Mouse (Mus musculus) midbrain, embryonic 16.5 days (tissue): ENCODE data around the gene Mrpl34. TPM values are rescaled to one million over a fixed set of nuclear protein-coding genes. Genes with fewer than 3 reads are reported as not detected.

Experiments used
- ATAC-seq: fragments of 200-750 bp; cut with Nextera tagmentation; 2 replicates; pipeline ENCODE4 v1.8.0; 2017; ENCODE audit warnings: moderate TSS enrichment
- H3K27ac ChIP-seq: fragments of 300-500 bp; sonication (generic); 2 replicates; pipeline ENCODE4 v1.5.1; 2014; ENCODE audit warnings: mild to moderate bottlenecking, low read length, mixed read lengths
- H3K27me3 ChIP-seq: fragments of 300-500 bp; sonication (generic); 2 replicates; pipeline ENCODE4 v1.6.1; 2014; ENCODE audit warnings: low read depth, low read length, mixed read lengths; ENCODE audit not compliant: control insufficient read depth, insufficient read depth
- H3K36me3 ChIP-seq: fragments of 300-500 bp; sonication (generic); 2 replicates; pipeline ENCODE4 v1.6.1; 2014; ENCODE audit warnings: mild to moderate bottlenecking, low read length, moderate library complexity, mixed read lengths; ENCODE audit not compliant: control insufficient read depth, insufficient read depth
- H3K4me1 ChIP-seq: fragments of 300-500 bp; sonication (generic); 2 replicates; pipeline ENCODE4 v1.6.1; 2014; ENCODE audit warnings: mild to moderate bottlenecking, low read length, mixed read lengths; ENCODE audit not compliant: control insufficient read depth, insufficient read depth
- H3K4me2 ChIP-seq: fragments of 300-500 bp; sonication (generic); 2 replicates; pipeline ENCODE4 v1.6.1; 2014; ENCODE audit warnings: mild to moderate bottlenecking, low read length, mixed read lengths
- H3K4me3 ChIP-seq: fragments of 300-500 bp; sonication (generic); 2 replicates; pipeline ENCODE4 v1.5.1; 2014; ENCODE audit warnings: low read depth, mild to moderate bottlenecking, low read length, moderate library complexity, mixed read lengths
- H3K9ac ChIP-seq: fragments of 300-500 bp; sonication (generic); 2 replicates; pipeline ENCODE4 v1.6.1; 2014; ENCODE audit warnings: low read depth, low read length, mixed read lengths
- H3K9me3 ChIP-seq: fragments of 300-500 bp; sonication (generic); replicated peaks from 2 replicates; pipeline ENCODE4 v1.6.1; 2014; ENCODE audit warnings: mild to moderate bottlenecking, low read length, mixed read lengths; ENCODE audit not compliant: control insufficient read depth, poor library complexity, severe bottlenecking
- WGBS: fragments of 180-500 bp; shearing (Covaris S2); extraction: QIAGEN DNeasy Blood & Tissue Kit; methylation state at CpG from one replicate; pipeline ENCODE4 v1.1.7; 2014; 5-methylcytosine and 5-hydroxymethylcytosine counted together
- polyA plus RNA-seq: library from polyadenylated mRNA; unstranded; fragments of >200 nt; fragmentation: Nextera tagmentation; extraction: Ambion mirVana; gene quantifications from 2 replicates; pipeline ENCODE4 v1.2.1, GENCODE M21; 2015

Mrpl34 gene
- polyA plus RNA-seq, 1 experiment from 2014 or later: 182 TPM

GRCm38 (mm10) chr8:71465733-71466132, 974 bp downstream of the Mrpl34 start:
- no peak overlapping the region; the same call in 1 of the 2 replicates for H3K9ac ChIP-seq
- WGBS: 82% methylated on average over 8 of the region's 8 CpGs

DNA sequence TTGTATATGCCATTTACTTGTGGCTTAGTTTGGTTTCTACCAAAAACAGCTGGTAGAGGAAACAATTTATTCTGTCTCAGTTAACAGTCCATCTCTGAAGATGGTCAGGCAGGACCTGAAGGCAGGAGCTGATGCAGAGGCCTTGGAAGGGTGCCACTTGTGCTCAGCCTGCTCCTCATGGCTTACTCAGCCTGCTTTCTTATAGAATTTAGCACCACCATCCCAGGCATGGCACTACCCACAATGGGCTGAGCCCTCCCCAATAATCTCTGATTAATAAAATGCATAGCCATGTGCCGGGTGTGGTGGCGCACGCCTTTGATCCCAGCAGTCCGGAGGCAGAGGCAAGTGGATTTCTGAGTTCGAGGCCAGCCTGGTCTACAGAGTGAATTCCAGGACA, 1.4 kb downstream of the Mrpl34 start:
- no peak overlapping the region for H3K4me2 ChIP-seq
- H3K36me3 ChIP-seq: peaks cover 2% of the 10 kb centered on the region
- H3K27me3 ChIP-seq: no peaks in the 10 kb centered on the region
- no peak overlapping the region for H3K9ac ChIP-seq
- ATAC-seq: no peak
- WGBS: 96% methylated on average over 5 of the region's 5 CpGs
- H3K4me1 ChIP-seq: peaks cover 42% of the 10 kb centered on the region
- no peak overlapping the region for H3K27ac ChIP-seq
- H3K4me3 ChIP-seq: no peak overlapping the region
- H3K9me3 ChIP-seq: no peaks in the 10 kb centered on the region

More at GRCm38 (mm10) chr8:71465733-71466132, 974 bp downstream of the Mrpl34 start:
- Histone ChIP-seq H3K4me2 (peak overlapping the region; percentile 95), H3K4me3 (peak overlapping the region; percentile 89; the same call in 1 of the 2 replicates), H3K9me3 (no peaks in the 10 kb centered on the region), H3K36me3 (peaks cover 7% of the 10 kb centered on the region), H3K4me1 (peaks cover 45% of the 10 kb centered on the region), H3K27me3 (no peaks in the 10 kb centered on the region), H3K27ac (no peak overlapping the region)
- ATAC-seq: no peak

DNA sequence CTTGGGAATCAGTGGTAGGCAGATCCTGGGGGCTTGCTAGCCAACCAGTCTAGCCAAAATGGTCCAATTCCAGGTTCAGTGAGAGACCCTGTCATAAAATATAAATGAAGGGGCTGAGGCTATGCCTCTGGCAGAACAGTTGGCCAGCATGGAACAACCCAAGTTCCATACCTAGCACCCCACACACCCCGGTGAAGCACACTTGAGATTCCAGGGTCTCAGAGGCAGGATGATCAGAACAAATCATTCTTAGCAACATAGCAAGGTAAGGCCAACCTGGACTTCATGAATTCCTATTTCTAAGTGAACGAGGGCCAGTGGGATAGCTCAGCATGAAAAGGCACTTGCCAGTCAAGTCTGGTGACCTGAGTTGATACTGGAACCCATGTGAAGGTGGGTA, 2.4 kb downstream of the Mrpl34 start:
- 82% methylated on average over 2 of the region's 2 CpGs for WGBS
- Histone ChIP-seq H3K9me3 (no peaks in the 10 kb centered on the region), H3K9ac (no peak overlapping the region), H3K36me3 (peaks cover 7% of the 10 kb centered on the region), H3K27ac (no peak overlapping the region), H3K27me3 (no peaks in the 10 kb centered on the region), H3K4me1 (peaks cover 35% of the 10 kb centered on the region), H3K4me2 (no peak overlapping the region), H3K4me3 (no peak overlapping the region)
- no peak for ATAC-seq

- Histone ChIP-seq H3K27ac (no peak overlapping the region), H3K4me1 (peaks cover 29% of the 10 kb centered on the region), H3K36me3 (peaks cover 14% of the 10 kb centered on the region), H3K9ac (no peak overlapping the region), H3K4me3 (no peak overlapping the region), H3K4me2 (no peak overlapping the region), H3K27me3 (no peaks in the 10 kb centered on the region), H3K9me3 (no peaks in the 10 kb centered on the region)
- WGBS: 94% methylated on average over 1 of the region's 1 CpGs
- ATAC-seq: no peak
Observed at GRCm38 (mm10) chr8:71468001-71468400, 3.2 kb downstream of the Mrpl34 start.

DNA sequence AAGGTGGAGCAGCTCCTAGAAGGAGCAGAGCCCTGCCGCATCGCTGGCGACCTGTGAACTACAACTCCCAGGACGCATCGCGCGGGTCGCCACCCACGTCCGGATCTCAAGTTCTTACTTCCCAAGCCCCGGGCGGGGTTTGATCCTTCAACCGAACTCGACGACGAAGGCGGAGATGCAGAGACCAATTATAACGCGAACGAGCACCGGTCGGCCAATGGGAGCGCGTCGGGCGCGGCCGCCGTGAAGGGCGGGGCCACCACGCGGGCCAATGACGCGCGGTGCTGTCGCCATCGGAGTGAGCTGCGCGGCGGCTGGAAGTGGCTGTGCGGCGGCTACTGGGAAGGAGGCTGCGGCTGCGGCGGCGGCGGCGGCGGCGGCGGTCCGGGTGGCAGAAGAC, 4.2 kb downstream of the Mrpl34 start, which contains the start of gene Dda1:
Gene Dda1, plus strand, starts transcription at position 284 of the 400 bp plus-strand sequence.
- peaks cover 14% of the 10 kb centered on the region for H3K36me3 ChIP-seq
- no peaks in the 10 kb centered on the region for H3K9me3 ChIP-seq
- peak within 1 kb of the TSS; percentile 88 for H3K27ac ChIP-seq
- peak within 1 kb of the TSS; percentile 72 for H3K4me3 ChIP-seq
- ATAC-seq: peak; percentile 89
- WGBS: under 1% methylated on average over 49 of the region's 52 CpGs
- H3K4me2 ChIP-seq: peak within 1 kb of the TSS; percentile 81
- peaks cover 27% of the 10 kb centered on the region for H3K4me1 ChIP-seq
- no peaks in the 10 kb centered on the region for H3K27me3 ChIP-seq
- H3K9ac ChIP-seq: peak within 1 kb of the TSS; percentile 80

- no peaks in the 10 kb centered on the region for H3K27me3 ChIP-seq
- peaks cover 16% of the 10 kb centered on the region for H3K36me3 ChIP-seq
- WGBS: 2% methylated on average over 23 of the region's 24 CpGs
- ATAC-seq: peak; percentile 52
- peak overlapping the region; percentile 80 for H3K9ac ChIP-seq
- H3K9me3 ChIP-seq: no peaks in the 10 kb centered on the region
- peak overlapping the region; percentile 81 for H3K4me2 ChIP-seq
- H3K4me3 ChIP-seq: peak overlapping the region; percentile 72
- peak overlapping the region; percentile 88 for H3K27ac ChIP-seq
- H3K4me1 ChIP-seq: peaks cover 22% of the 10 kb centered on the region
Observed at GRCm38 (mm10) chr8:71469411-71469810, 4.7 kb downstream of the Mrpl34 start.

DNA sequence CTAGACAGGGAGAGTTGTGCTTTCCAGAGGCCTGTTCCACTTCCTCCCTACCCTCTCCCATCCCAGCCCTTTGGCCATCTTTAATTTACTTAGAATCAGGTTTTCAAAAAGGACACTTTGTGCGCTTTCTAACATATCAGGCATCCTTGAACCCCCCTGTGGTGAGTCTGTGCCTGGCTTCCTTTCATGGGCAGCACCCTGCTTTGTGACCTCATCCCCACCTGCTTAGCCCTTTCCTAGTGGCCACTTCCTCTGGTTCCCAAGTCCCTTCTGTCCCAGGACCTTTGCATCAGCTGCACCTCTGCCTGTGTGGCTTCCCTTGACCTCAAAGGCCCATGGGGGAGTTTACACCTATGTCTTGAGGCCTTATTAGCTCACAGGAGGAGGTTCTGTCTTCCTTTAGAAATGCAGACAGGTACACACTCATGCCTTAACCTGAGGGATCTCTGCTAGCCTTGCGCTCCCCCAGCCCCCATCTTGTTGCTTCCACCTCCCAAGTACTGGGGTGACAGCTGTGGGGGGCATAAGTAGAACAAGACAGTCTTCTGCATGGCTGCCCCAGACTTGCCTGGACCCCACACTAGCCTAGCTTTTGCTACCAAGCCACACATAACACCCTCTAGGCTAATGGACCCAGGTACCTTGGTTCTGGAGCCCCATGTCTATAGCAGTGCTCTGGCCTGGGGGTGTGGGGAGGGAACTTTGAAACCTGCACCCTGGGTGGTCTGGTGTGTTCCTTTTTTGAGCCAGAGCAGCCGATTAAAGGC, 5.6 kb downstream of the Mrpl34 start:
- peak overlapping the region; percentile 88; the same call in 1 of the 2 replicates for H3K27ac ChIP-seq
- peaks cover 21% of the 10 kb centered on the region for H3K4me1 ChIP-seq
- peak overlapping the region; percentile 81 for H3K4me2 ChIP-seq
- peaks cover 23% of the 10 kb centered on the region for H3K36me3 ChIP-seq
- peak overlapping the region; percentile 72 for H3K4me3 ChIP-seq
- H3K9ac ChIP-seq: peak overlapping the region; percentile 80
- WGBS: 86% methylated on average over 3 of the region's 3 CpGs
- no peaks in the 10 kb centered on the region for H3K27me3 ChIP-seq
- H3K9me3 ChIP-seq: no peaks in the 10 kb centered on the region
- no peak for ATAC-seq

DNA sequence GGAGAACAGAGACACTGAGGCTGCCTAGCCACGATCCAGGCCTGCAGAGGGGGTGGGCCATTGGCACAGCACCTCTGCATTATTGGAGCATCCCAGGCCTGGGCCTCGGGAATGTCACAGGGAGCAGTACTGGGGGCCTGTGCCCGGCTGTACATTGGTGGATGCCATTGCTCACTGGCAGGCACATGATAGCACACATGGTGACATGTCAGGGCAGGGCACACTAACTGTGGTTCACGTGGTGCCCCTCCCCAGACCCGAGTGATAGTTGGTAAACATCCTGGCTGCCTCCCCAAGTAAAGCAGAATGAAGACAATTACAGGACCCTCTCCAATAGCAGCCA, 6.1 kb downstream of the Mrpl34 start:
- Histone ChIP-seq H3K27ac (no peak overlapping the region), H3K27me3 (no peaks in the 10 kb centered on the region), H3K9ac (no peak overlapping the region), H3K4me1 (peaks cover 15% of the 10 kb centered on the region), H3K9me3 (no peaks in the 10 kb centered on the region), H3K4me2 (no peak overlapping the region; the same call in 1 of the 2 replicates), H3K36me3 (peaks cover 23% of the 10 kb centered on the region), H3K4me3 (no peak overlapping the region)
- ATAC-seq: no peak
- 88% methylated on average over 5 of the region's 5 CpGs for WGBS

- no peaks in the 10 kb centered on the region for H3K9me3 ChIP-seq
- no peak for ATAC-seq
- H3K27ac ChIP-seq: no peak overlapping the region
- peaks cover 18% of the 10 kb centered on the region for H3K4me1 ChIP-seq
- H3K4me3 ChIP-seq: no peak overlapping the region
- 95% methylated on average over 17 of the region's 17 CpGs for WGBS
- H3K27me3 ChIP-seq: no peaks in the 10 kb centered on the region
- H3K4me2 ChIP-seq: no peak overlapping the region
- no peak overlapping the region for H3K9ac ChIP-seq
- peaks cover 23% of the 10 kb centered on the region for H3K36me3 ChIP-seq
Observed at GRCm38 (mm10) chr8:71471861-71472260, 7.1 kb downstream of the Mrpl34 start.
